Mouse (Mus musculus) bone marrow macrophage, adult 2 months (primary cell): ENCODE measurements around the gene Grip1.

ENCODE experiments used
- CTCF ChIP-seq: IDR thresholded peaks from 2 replicates; pipeline ENCODE4 v1.5.1; 2012; ENCODE audit warnings: low read depth, mild to moderate bottlenecking, low read length, moderate library complexity
- POLR2A ChIP-seq: IDR thresholded peaks from 2 replicates; pipeline ENCODE4 v1.6.1; 2012; ENCODE audit warnings: mild to moderate bottlenecking, low read depth, low read length, borderline replicate concordance

DNA sequence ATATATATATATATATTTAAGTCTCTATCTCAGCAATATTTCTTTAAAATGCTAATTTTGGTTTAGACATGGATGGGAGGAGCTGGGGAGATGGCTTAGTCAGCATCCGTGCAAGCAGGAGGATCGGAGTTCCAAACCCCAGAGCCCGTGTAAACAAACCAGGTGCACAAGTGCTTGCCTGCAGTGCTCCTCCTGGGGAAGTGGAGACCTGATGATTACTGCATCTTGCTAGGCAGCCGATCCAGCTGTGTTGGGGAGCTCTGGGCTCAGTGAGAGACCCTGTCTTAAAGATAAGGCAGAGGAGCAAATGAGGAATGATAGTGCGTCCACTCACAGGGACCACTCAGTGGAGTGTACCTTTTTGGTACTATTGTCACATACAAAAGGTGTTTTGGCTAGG, 3.5 kb downstream of the Grip1 start:
- TF ChIP-seq CTCF (no peak), POLR2A (no peak)
